Mouse (Mus musculus): ENCODE results near the gene Defb45.
A peak's percentile ranks its signal among the peaks of the same experiment; 100 is the strongest.

Gene Defb45

GRCm38 (mm10) chr2:152604057-152604456 lies 4.9 kb upstream of the Defb45 start, which contains the start of gene Defb36:
Gene Defb36 (plus strand): TSS chr2:152604327.
- peak; percentile 55 for DNase-seq

DNA sequence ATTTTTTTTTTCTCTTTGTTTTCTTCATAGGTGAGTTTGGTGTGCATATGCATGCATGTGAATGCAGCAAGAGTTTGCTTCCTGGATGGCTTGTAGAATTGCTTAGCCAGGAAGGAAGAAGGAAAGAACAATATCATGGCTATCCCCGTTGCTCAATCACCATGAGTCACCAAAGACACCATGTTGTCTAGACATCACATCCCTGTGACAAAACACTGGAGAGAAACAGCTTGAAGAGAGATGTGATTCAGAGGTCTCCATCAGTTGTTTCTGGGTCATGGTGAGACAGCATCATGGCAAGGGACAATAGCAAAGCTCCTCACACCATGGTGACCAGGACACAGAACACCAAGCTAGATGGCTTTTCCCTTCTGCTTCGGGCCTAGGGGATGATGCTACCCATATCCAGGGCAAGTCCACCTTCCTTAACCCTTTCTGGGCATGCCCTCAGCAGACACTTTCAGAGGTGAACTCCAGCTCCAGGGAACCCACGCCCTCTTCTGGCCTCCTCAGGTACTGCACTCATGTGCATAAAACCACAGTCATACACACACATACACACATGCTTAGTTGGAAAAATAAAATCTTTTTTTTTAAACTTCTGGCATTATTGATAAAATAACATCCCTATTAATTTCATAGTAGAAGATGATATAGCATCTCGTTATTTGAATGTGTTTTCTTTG lies 2.2 kb upstream of the Defb45 start:
- DNase-seq = no peak

DNA sequence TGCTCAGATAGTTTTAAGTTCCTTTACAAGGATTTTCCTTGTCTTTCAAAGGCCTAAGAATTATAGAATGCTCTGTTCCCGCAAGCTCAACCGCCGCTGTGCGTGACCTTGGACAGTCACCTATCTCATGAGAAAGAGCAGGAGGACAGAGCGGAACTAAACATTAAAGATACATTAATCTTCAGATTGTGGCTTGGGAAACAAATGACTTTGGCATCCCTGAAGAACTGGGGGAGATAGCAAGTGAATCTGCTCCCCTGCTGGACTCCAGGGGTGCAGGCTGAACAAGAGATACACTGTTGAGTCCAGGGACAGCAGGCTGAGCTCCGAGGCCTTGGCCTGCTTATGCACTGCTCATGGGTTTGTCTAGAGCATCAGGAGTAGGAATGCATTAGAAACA lies 877 bp upstream of the Defb45 start:
- no peak for DNase-seq

GRCm38 (mm10) chr2:152589021-152589420 lies 10.2 kb downstream of the Defb45 start:
- peak; percentile 14 for DNase-seq

GRCm38 (mm10) chr2:152588450-152588849 lies 10.7 kb downstream of the Defb45 start:
- DNase-seq = peak; percentile 6

DNA sequence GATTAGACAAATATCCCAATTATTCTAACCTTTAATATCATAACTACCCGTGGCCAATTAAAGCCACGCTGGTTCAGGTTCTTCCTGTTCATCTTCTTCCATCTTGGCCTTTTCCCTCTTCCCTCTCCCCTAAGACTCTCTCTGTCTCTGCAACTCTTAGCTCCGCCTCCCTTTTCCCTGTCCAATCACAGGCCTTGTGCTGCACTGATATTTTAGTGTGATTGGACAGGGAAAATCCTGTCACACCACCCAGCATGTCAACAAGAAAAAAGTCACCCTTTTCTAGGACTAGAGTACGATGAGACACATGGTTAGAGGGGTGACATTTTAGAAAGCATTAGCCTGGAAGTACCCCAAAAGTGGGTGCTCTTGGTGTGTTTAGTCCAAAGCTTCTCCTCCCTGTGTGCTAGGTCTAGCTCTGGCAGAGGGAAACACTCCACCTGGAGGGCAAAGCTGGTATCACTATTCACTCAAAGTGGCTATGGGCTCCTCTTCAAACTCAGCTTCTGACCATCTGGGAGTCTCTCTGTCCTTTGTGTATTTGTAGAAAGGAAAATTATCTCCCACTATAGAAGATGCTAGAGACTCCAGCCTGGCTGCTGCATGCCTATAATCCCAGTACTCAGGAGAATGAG lies 12.2 kb downstream of the Defb45 start:
- peak; percentile 32 for DNase-seq

DNA sequence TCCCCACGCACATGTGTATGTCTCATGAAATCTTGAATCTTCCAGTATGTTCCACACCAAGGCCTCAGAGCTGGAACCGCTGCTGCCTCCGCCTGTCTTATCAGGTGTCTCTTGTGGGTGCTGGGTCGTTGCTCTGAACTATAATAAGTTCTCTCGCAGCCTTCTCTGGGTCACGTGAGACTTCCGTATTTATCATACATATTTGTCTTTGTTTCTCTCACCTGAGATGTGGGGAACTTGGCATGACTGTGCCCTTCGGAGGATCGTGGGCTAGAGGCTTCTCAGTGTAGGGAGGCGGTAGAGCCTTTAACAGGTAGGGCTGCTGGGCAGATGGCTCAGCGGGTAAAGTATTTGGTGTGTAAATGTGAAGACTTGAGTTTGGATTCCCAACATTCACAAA lies 18.6 kb downstream of the Defb45 start:
- DNase-seq = no peak

GRCm38 (mm10) chr2:152580107-152580506 lies 19.1 kb downstream of the Defb45 start, which contains the start of gene Defb19:
Gene Defb19 (minus strand): TSS chr2:152580312.
- DNase-seq = no peak

- DNase-seq = no peak
Measured at GRCm38 (mm10) chr2:152573484-152573883, 25.7 kb downstream of the Defb45 start.

DNA sequence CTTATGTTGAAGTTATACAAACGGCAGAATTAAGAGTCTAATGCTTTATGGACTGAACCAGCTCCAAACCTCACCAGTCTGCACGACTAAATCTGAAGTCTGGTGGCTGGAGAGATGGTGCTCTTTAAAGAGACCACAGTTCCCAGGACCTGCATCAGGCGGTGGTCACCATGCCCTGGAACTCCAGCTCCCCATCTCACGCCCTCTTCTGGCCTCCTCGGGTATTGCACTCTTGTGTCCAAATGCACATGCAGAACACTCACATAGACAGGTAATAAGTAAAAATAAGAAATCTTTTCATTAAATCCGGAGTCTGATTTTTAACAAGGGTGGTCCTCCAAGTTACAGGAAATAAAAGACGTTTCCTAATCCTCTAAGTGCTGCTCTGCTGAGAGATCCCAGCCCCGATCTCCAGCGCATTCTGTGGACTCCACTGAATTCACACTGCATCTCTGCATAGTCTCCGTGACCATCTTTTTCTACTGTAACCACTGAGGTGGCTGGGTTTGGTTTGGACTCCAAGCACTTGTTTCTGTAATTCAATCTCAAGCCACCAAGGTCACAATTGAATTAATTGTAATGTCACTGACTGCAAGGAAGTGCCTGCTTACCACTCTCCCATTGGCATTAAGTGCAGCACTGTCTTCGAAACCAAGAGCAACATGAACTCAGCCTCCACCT lies 26.9 kb downstream of the Defb45 start, which contains the start of gene Defb21:
Defb21 (plus strand) TSS at position 631 of the 681 bp plus-strand sequence.
- DNase-seq = no peak

GRCm38 (mm10) chr2:152570313-152570712 lies 28.9 kb downstream of the Defb45 start:
- no peak for DNase-seq

- DNase-seq = peak; percentile 14
Measured at GRCm38 (mm10) chr2:152569881-152570280, 29.3 kb downstream of the Defb45 start.

GRCm38 (mm10) chr2:152569038-152569437 lies 30.2 kb downstream of the Defb45 start, which contains the start of gene Gm17416:
Gene Gm17416 (plus strand): TSS chr2:152569338.
- no peak for DNase-seq

DNA sequence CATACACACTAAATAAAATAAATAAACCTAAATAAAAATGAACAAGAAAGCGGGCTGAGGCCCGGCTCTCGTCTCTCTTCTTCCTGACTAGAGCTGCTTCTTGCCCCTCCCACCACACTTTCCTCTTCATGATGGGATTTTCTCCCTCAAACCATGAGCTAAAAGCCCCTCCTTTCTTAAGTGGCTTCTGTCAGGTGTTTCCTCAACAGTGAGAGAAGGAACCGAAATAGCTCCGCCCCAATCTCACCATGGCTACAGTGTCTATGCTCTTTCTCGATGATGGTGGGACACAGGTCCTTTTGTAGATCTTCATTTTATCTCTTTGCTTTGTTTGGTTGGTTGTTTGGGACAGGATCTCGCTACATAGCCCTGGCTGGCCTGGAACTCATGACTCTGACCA lies 42.5 kb downstream of the Defb45 start:
- no peak for DNase-seq

GRCm38 (mm10) chr2:152553774-152554423 lies 45.3 kb downstream of the Defb45 start:
- DNase-seq = peak; percentile 71

DNA sequence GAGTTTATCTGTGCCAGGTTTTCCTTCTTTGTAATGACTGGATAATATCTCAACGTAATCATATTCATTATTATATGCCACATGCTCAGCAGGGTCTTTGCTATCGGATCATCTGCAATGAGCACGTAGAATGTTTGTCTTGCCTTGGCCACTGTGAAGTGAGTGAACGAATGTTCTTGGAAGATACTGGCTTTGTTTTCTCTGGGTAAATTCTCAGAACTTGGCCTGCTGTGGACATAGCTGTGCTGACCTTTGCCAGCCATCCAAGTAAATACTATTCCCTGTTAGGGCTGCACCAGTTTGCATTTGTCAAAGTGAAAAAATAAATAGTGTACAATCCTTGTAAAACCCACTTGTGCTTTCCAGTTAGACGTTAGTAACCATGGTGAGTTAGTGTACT lies 51.1 kb downstream of the Defb45 start:
- DNase-seq = no peak

GRCm38 (mm10) chr2:152544691-152545090 lies 54.5 kb downstream of the Defb45 start:
- peak; percentile 71 for DNase-seq

- DNase-seq = no peak
Measured at GRCm38 (mm10) chr2:152543478-152543877, 55.7 kb downstream of the Defb45 start.

Data from retina, postnatal 1 day (tissue).